Mouse (Mus musculus) heart, embryonic 14.5 days (tissue): ENCODE data around the gene Gria4. TPM values are rescaled to one million over a fixed set of nuclear protein-coding genes. Genes with fewer than 3 reads are reported as not detected.

Source experiments
- ATAC-seq: fragments of 200-750 bp; cut with Nextera tagmentation; 2 replicates; pipeline ENCODE4 v1.8.0; 2017; ENCODE audit warnings: low read depth, moderate TSS enrichment; ENCODE audit not compliant: insufficient number of reproducible peaks, insufficient read depth, low FRiP score
- H3K27ac ChIP-seq, 2 experiments: fragments of 200-500 bp in 1 of 2; fragments of 300-500 bp in 1 of 2; sonication (generic) in 1 of 2; replicated peaks in 1 of 2; 2 replicates each; pipeline ENCODE4 v1.5.1; 2012 to 2014; ENCODE audit warnings: low read depth in 2 of 2, low read length in 2 of 2, control low read depth in 1 of 2, mild to moderate bottlenecking in 1 of 2, mixed read lengths in 1 of 2; ENCODE audit not compliant: control insufficient read depth in 1 of 2, insufficient read depth in 1 of 2
- H3K27me3 ChIP-seq: fragments of 300-500 bp; sonication (generic); 2 replicates; pipeline ENCODE4 v1.6.1; 2014; ENCODE audit warnings: mild to moderate bottlenecking, low read length, control low read depth; ENCODE audit not compliant: control insufficient read depth, insufficient read depth
- H3K36me3 ChIP-seq: fragments of 300-500 bp; sonication (generic); 2 replicates; pipeline ENCODE4 v1.6.1; 2014; ENCODE audit warnings: mild to moderate bottlenecking, control low read depth, low read length, mixed read lengths; ENCODE audit not compliant: control insufficient read depth, insufficient read depth
- H3K4me1 ChIP-seq, 2 experiments: fragments of 200-500 bp in 1 of 2; fragments of 300-500 bp in 1 of 2; sonication (generic) in 1 of 2; 2 replicates each; pipeline ENCODE4 v1.6.1; 2012 to 2014; ENCODE audit warnings: low read length in 2 of 2, control low read depth in 1 of 2, mixed read lengths in 1 of 2; ENCODE audit not compliant: control insufficient read depth in 2 of 2, insufficient read depth in 2 of 2
- H3K4me2 ChIP-seq: fragments of 300-500 bp; sonication (generic); 2 replicates; pipeline ENCODE4 v1.6.1; 2014; ENCODE audit warnings: mild to moderate bottlenecking, low read length
- H3K4me3 ChIP-seq, 2 experiments: fragments of 200-500 bp in 1 of 2; fragments of 300-500 bp in 1 of 2; sonication (generic) in 1 of 2; 2 replicates each; pipeline ENCODE4 v1.5.1; 2012 to 2014; ENCODE audit warnings: low read length in 2 of 2, mild to moderate bottlenecking in 2 of 2, control low read depth in 1 of 2, low read depth in 1 of 2, moderate library complexity in 1 of 2; ENCODE audit not compliant: control insufficient read depth in 1 of 2, insufficient read depth in 1 of 2
- H3K9ac ChIP-seq: fragments of 300-500 bp; sonication (generic); 2 replicates; pipeline ENCODE4 v1.6.1; 2014; ENCODE audit warnings: mild to moderate bottlenecking, low read length
- H3K9me3 ChIP-seq: fragments of 300-500 bp; sonication (generic); 2 replicates; pipeline ENCODE4 v1.6.1; 2016; ENCODE audit warnings: low read length, control low read depth; ENCODE audit not compliant: control insufficient read depth
- WGBS: fragments of 180-500 bp; shearing (Covaris S2); extraction: QIAGEN DNeasy Blood & Tissue Kit; methylation state at CpG from one replicate; pipeline ENCODE4 v1.1.7; 2014; 5-methylcytosine and 5-hydroxymethylcytosine counted together
- polyA plus RNA-seq: library from polyadenylated mRNA; unstranded; fragments of >200 nt; fragmentation: Nextera tagmentation; extraction: Ambion mirVana; gene quantifications from 2 replicates; pipeline ENCODE4 v1.2.1, GENCODE M21; 2014

The Gria4 gene
- polyA plus RNA-seq, 1 experiment from 2014 or later = 0.55 TPM

- Histone ChIP-seq H3K9ac (no peak overlapping the region), H3K4me3 (no peak overlapping the region), H3K4me1 (no peaks in the 10 kb centered on the region), H3K27me3 (no peaks in the 10 kb centered on the region), H3K27ac (no peak overlapping the region), H3K4me2 (no peak overlapping the region), H3K9me3 (no peaks in the 10 kb centered on the region), H3K36me3 (no peaks in the 10 kb centered on the region)
- no peak for ATAC-seq
- 14% methylated on average over 1 of the region's 1 CpGs for WGBS
These were observed 290.9 kb downstream of the Gria4 start for GRCm38 (mm10) chr9:4505087-4505486.

DNA sequence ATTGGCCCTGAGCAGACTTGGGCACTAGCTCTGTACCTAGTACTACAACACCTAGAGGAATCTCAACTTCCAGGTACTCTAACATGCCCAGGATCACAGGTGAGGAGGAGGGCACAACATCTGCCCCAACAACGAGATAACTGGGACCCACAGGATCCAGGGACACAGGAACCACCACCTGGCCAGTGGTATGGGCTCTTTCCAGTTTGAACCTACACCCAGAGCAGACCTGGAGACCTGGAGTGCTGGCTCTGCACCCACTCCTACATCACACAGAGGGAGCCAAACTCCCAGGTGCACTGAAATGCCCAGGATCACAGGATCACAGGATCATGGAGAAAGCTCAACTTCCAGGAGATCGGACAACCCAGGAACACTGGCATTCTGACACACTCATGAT is 309.6 kb downstream of the Gria4 start:
- H3K4me3 ChIP-seq = no peak overlapping the region
- H3K9ac ChIP-seq = no peak overlapping the region
- H3K4me2 ChIP-seq = no peak overlapping the region
- H3K27me3 ChIP-seq = no peaks in the 10 kb centered on the region
- 82% methylated on average over 2 of the region's 2 CpGs for WGBS
- ATAC-seq = no peak
- no peaks in the 10 kb centered on the region for H3K36me3 ChIP-seq
- H3K9me3 ChIP-seq = no peaks in the 10 kb centered on the region
- no peaks in the 10 kb centered on the region for H3K4me1 ChIP-seq
- H3K27ac ChIP-seq = no peak overlapping the region

DNA sequence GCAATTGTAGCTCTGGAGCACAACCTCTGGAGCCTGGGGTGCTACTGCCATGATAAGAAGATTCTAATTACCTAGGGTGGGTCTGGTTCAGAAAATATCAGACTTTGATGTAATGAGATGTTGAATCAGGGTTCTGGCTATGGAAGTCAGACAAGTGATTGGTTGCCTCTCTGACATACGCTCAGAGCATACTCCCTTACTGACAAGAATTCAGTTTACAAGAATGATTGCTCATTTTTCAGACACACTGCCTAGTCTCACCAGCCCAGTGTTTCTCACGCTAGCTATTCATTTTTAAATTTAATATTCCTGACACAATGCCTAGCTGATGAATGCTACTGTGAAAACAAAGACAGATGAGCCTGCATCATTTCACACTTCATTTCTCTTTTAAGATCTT is 311.5 kb downstream of the Gria4 start:
- no peaks in the 10 kb centered on the region for H3K4me1 ChIP-seq
- no peak overlapping the region for H3K4me3 ChIP-seq

DNA sequence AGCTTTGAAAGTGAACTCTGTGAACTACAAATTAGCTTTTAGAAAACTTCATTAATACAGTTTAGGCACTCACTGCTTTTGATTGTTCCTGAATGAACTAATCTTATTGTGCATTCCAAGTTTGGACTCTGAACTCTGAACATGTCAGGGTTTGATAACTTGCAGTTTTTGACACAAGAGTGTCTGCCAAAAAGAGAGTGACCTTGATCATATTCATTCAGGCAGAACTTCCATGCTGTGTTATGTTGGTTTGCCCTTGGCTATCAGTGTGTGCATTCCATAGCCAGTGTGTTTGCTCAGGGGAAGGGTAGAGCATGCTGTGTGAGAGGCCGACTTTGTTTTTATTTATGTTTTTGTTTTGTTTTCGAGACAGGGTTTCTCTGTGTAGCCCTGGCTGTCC is 325.2 kb downstream of the Gria4 start:
- no peak for ATAC-seq
- 58% methylated on average over 2 of the region's 2 CpGs for WGBS
- Histone ChIP-seq H3K4me1 (no peaks in the 10 kb centered on the region), H3K9ac (no peak overlapping the region), H3K4me2 (no peak overlapping the region), H3K36me3 (no peaks in the 10 kb centered on the region), H3K4me3 (no peak overlapping the region), H3K9me3 (no peaks in the 10 kb centered on the region), H3K27ac (no peak overlapping the region), H3K27me3 (no peaks in the 10 kb centered on the region)

More for the DNA sequence above, 311.5 kb downstream of the Gria4 start:
- no peak overlapping the region for H3K4me2 ChIP-seq
- no peak overlapping the region for H3K9ac ChIP-seq
- no peaks in the 10 kb centered on the region for H3K36me3 ChIP-seq
- H3K9me3 ChIP-seq = no peaks in the 10 kb centered on the region
- no peak for ATAC-seq
- H3K27me3 ChIP-seq = no peaks in the 10 kb centered on the region
- 67% methylated on average over 2 of the region's 2 CpGs for whole genome bisulfite sequencing
- H3K27ac ChIP-seq = no peak overlapping the region

- Histone ChIP-seq H3K9ac (no peak overlapping the region), H3K9me3 (no peaks in the 10 kb centered on the region), H3K4me2 (no peak overlapping the region), H3K27me3 (no peaks in the 10 kb centered on the region), H3K36me3 (no peaks in the 10 kb centered on the region), H3K4me3 (no peak overlapping the region), H3K27ac (no peak overlapping the region), H3K4me1 (no peaks in the 10 kb centered on the region)
- ATAC-seq = no peak
- 69% methylated on average over 1 of the region's 1 CpGs for WGBS
These were observed 336.5 kb downstream of the Gria4 start for GRCm38 (mm10) chr9:4459456-4460070.

DNA sequence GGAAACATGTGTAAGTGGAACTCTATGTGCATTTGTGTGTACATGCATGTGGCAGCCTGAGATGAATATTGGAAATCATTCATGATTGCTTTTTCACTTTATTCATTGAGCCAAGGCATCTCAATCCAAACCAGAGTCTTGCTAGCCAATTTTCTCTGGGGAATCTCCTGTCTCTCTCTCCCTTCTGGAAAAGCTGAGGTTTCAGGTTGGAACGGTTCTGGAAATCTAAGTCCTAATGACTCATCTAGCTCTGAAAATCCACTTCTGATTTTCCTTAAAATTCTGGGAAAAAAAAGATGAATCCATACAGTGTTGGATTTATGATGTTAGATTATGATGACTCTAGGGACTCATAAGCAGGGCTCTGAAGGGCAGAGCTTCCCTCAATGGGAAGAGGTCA is 337.8 kb downstream of the Gria4 start:
- Histone ChIP-seq H3K27ac (no peak overlapping the region), H3K9ac (no peak overlapping the region), H3K9me3 (no peaks in the 10 kb centered on the region), H3K4me2 (no peak overlapping the region), H3K36me3 (no peaks in the 10 kb centered on the region), H3K4me3 (no peak overlapping the region), H3K27me3 (no peaks in the 10 kb centered on the region), H3K4me1 (no peaks in the 10 kb centered on the region)
- WGBS = 79% methylated on average over 1 of the region's 1 CpGs
- ATAC-seq = no peak

DNA sequence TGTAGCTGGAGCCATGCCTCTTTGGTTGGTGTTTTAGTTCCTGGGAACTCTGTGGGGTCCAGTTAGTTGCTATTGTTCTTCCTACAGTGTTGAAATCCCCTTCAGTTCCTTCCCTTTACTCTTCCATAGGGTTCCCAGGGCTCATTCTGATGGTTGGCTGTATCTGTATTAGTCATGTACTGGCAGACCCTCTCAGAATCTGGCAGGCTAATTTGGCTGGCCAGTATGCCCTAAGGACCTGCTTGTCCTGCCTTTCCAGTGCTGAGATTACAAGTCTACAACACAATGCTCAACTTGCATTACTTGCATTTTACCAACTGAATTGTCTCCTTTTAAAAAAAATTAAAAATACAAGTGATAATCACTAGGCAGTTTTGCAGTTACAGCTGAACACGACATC is 338.4 kb downstream of the Gria4 start:
- H3K36me3 ChIP-seq = no peaks in the 10 kb centered on the region
- H3K27ac ChIP-seq = no peak overlapping the region
- no peak overlapping the region for H3K9ac ChIP-seq
- ATAC-seq = no peak
- H3K4me2 ChIP-seq = no peak overlapping the region
- H3K4me1 ChIP-seq = no peaks in the 10 kb centered on the region
- 73% methylated on average over 1 of the region's 1 CpGs for WGBS
- H3K4me3 ChIP-seq = no peak overlapping the region
- H3K9me3 ChIP-seq = no peaks in the 10 kb centered on the region
- no peaks in the 10 kb centered on the region for H3K27me3 ChIP-seq

DNA sequence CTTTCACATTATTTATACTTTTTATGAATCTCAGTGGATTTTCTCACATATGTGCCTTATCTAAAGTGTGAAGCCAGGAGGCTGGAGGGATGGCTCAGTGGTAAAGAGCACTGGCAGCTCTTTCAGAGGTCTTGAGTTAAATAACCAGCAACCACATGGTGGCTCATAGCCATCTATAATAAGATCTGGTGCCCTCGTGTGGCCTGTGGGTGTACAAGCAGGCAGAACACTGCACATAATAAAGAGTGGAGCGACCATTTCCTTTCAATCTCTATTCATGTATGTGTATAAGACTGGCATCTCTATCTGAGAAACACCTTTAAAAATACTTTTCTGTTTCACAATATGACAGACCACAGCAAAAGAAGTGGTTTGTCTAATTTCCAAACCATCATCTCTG is 353.1 kb downstream of the Gria4 start:
- H3K36me3 ChIP-seq = no peaks in the 10 kb centered on the region
- no peak overlapping the region for H3K4me3 ChIP-seq
- no peak overlapping the region for H3K4me2 ChIP-seq
- 19% methylated on average over 2 of the region's 2 CpGs for WGBS
- no peaks in the 10 kb centered on the region for H3K4me1 ChIP-seq
- no peak overlapping the region for H3K27ac ChIP-seq
- H3K9me3 ChIP-seq = no peaks in the 10 kb centered on the region
- ATAC-seq = no peak
- no peak overlapping the region for H3K9ac ChIP-seq
- no peaks in the 10 kb centered on the region for H3K27me3 ChIP-seq
